Mouse (Mus musculus) heart, embryonic 15.5 days (tissue): ENCODE results near the gene Fndc5. TPM values are rescaled to one million over a fixed set of nuclear protein-coding genes. Genes with fewer than 3 reads are reported as not detected.

Experiments used
- ATAC-seq: fragments of 200-750 bp; cut with Nextera tagmentation; replicated peaks from 2 replicates; pipeline ENCODE4 v1.8.0; 2017; ENCODE audit warnings: low read depth, moderate TSS enrichment; ENCODE audit not compliant: insufficient number of reproducible peaks, insufficient read depth, low FRiP score
- H3K27ac ChIP-seq: fragments of 300-500 bp; sonication (generic); 2 replicates; pipeline ENCODE4 v1.5.1; 2015; ENCODE audit warnings: mild to moderate bottlenecking, inconsistent platforms
- H3K27me3 ChIP-seq: fragments of 300-500 bp; sonication (generic); 2 replicates; pipeline ENCODE4 v1.6.1; 2015; ENCODE audit warnings: inconsistent platforms
- H3K36me3 ChIP-seq: fragments of 300-500 bp; sonication (generic); 2 replicates; pipeline ENCODE4 v1.6.1; 2015; ENCODE audit warnings: mild to moderate bottlenecking, inconsistent platforms
- H3K4me1 ChIP-seq: fragments of 300-500 bp; sonication (generic); replicated peaks from 2 replicates; pipeline ENCODE4 v1.6.1; 2015; ENCODE audit warnings: inconsistent platforms
- H3K4me2 ChIP-seq: fragments of 300-500 bp; sonication (generic); 2 replicates; pipeline ENCODE4 v1.6.1; 2015; ENCODE audit warnings: inconsistent platforms, mild to moderate bottlenecking, moderate library complexity
- H3K4me3 ChIP-seq: fragments of 300-500 bp; sonication (generic); 2 replicates; pipeline ENCODE4 v1.5.1; 2015; ENCODE audit warnings: mild to moderate bottlenecking, inconsistent platforms
- H3K9ac ChIP-seq: fragments of 300-500 bp; sonication (generic); 2 replicates; pipeline ENCODE4 v1.6.1; 2015; ENCODE audit warnings: mild to moderate bottlenecking, inconsistent platforms
- H3K9me3 ChIP-seq: fragments of 300-500 bp; sonication (generic); replicated peaks from 2 replicates; pipeline ENCODE4 v1.6.1; 2016; ENCODE audit warnings: inconsistent platforms
- WGBS: fragments of 180-500 bp; shearing (Covaris S2); methylation state at CpG from one replicate; pipeline ENCODE4 v1.1.7; 2015; ENCODE audit warnings: mixed read lengths; 5-methylcytosine and 5-hydroxymethylcytosine counted together
- polyA plus RNA-seq: library from polyadenylated mRNA; unstranded; fragments of >200 nt; fragmentation: Nextera tagmentation; extraction: Ambion mirVana; gene quantifications from 2 replicates; pipeline ENCODE4 v1.2.1, GENCODE M21; 2015

Fndc5 gene
- polyA plus RNA-seq, 1 experiment from 2014 or later, result 12.3 TPM

DNA sequence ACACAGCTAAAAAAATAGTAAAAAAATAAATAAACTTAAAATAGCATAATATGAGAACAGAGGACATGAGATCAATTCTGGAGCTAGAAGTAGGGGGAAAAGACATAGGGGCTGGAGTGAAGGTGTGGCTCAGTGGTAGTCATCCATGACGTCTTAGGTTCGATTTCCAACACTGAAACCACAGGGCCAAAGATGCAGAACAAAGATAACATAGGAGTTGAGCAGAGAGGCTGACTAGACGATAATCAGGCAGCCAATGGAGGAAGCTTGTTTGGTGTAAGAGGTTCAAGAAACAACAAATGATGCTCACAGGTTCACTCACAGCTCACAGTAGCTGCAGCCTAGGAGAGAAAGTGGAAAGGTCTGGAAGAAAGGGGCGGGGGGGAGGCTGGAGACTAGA, 4.0 kb downstream of the Fndc5 start:
- H3K4me3 ChIP-seq, result no peak overlapping the region
- no peak for ATAC-seq
- peaks cover 21% of the 10 kb centered on the region for H3K27me3 ChIP-seq
- 87% methylated on average over 4 of the region's 4 CpGs for WGBS
- no peaks in the 10 kb centered on the region; the same call in 1 of the 2 replicates for H3K36me3 ChIP-seq
- H3K27ac ChIP-seq, result peak overlapping the region; percentile 77
- H3K4me2 ChIP-seq, result no peak overlapping the region
- no peaks in the 10 kb centered on the region for H3K9me3 ChIP-seq
- no peak overlapping the region for H3K9ac ChIP-seq
- H3K4me1 ChIP-seq, result peaks cover 70% of the 10 kb centered on the region

DNA sequence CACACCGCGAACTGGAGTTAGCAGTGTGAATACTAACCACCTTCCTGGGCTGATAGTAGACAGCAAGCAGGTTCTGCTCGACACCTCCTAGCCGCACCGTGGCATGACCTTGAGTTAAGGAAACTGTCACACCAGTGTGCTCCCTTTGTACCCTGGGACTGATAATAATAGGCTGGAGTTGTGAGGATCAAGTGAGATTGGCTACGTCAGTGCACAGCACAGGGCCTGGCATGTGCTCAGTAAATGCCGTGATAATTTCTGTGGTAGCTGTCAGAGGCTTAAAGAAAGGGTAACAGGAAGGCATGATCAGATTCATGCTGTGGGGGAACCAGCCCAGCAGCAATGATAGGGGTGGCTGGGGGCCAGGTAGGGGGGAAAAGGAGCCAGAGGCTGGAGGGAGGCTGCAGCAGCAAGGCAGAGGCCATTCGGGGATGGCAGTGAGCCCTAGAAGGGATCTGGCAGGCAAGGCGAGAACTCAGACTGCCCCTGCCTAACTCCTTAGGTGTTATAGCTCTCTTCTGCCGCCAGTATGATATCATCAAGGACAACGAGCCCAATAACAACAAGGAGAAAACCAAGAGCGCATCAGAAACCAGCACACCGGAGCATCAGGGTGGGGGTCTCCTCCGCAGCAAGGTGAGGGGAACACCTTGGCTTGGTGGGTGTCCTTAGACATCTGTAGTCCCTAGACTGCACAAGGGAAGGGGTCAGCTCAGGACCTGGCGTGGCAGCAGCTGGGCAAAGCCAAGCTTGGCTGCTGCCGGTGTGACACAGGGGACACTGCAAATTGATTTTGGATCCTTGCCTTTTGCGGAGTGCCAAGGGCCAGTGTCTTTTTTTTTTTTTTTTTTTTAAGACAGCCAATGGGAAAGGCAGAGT, 5.0 kb downstream of the Fndc5 start:
- H3K4me2 ChIP-seq, result peak overlapping the region; percentile 32
- H3K27me3 ChIP-seq, result peaks cover 17% of the 10 kb centered on the region; the same call in 1 of the 2 replicates
- peak overlapping the region; percentile 77 for H3K27ac ChIP-seq
- peaks cover 73% of the 10 kb centered on the region for H3K4me1 ChIP-seq
- ATAC-seq, result peak; percentile 68
- H3K4me3 ChIP-seq, result no peak overlapping the region
- WGBS, result 49% methylated on average over 17 of the region's 17 CpGs
- no peaks in the 10 kb centered on the region for H3K9me3 ChIP-seq
- no peaks in the 10 kb centered on the region; the same call in 1 of the 2 replicates for H3K36me3 ChIP-seq
- 0 out of 2 replicates have a peak overlapping the region, but pooled peaks have one; percentile 18 for H3K9ac ChIP-seq

GRCm38 (mm10) chr4:129142439-129143045, 5.7 kb downstream of the Fndc5 start:
- Histone ChIP-seq H3K27ac (0 out of 2 replicates have a peak overlapping the region, but pooled peaks have one; percentile 77), H3K9ac (no peak overlapping the region), H3K4me1 (peaks cover 69% of the 10 kb centered on the region), H3K4me2 (no peak overlapping the region), H3K27me3 (peaks cover 10% of the 10 kb centered on the region; the same call in 1 of the 2 replicates), H3K36me3 (no peaks in the 10 kb centered on the region; the same call in 1 of the 2 replicates), H3K9me3 (no peaks in the 10 kb centered on the region), H3K4me3 (no peak overlapping the region)
- ATAC-seq, result no peak
- WGBS, result 74% methylated on average over 11 of the region's 11 CpGs

- no peak overlapping the region for H3K4me3 ChIP-seq
- no peak overlapping the region for H3K4me2 ChIP-seq
- no peak overlapping the region for H3K9ac ChIP-seq
- H3K4me1 ChIP-seq, result peaks cover 69% of the 10 kb centered on the region
- H3K27ac ChIP-seq, result no peak overlapping the region
- no peaks in the 10 kb centered on the region; the same call in 1 of the 2 replicates for H3K36me3 ChIP-seq
- no peaks in the 10 kb centered on the region for H3K9me3 ChIP-seq
- no peak for ATAC-seq
- WGBS, result 73% methylated on average over 5 of the region's 5 CpGs
- peaks cover under 1% of the 10 kb centered on the region; the same call in 1 of the 2 replicates for H3K27me3 ChIP-seq
These were observed 6.7 kb downstream of the Fndc5 start for GRCm38 (mm10) chr4:129143509-129143908.

DNA sequence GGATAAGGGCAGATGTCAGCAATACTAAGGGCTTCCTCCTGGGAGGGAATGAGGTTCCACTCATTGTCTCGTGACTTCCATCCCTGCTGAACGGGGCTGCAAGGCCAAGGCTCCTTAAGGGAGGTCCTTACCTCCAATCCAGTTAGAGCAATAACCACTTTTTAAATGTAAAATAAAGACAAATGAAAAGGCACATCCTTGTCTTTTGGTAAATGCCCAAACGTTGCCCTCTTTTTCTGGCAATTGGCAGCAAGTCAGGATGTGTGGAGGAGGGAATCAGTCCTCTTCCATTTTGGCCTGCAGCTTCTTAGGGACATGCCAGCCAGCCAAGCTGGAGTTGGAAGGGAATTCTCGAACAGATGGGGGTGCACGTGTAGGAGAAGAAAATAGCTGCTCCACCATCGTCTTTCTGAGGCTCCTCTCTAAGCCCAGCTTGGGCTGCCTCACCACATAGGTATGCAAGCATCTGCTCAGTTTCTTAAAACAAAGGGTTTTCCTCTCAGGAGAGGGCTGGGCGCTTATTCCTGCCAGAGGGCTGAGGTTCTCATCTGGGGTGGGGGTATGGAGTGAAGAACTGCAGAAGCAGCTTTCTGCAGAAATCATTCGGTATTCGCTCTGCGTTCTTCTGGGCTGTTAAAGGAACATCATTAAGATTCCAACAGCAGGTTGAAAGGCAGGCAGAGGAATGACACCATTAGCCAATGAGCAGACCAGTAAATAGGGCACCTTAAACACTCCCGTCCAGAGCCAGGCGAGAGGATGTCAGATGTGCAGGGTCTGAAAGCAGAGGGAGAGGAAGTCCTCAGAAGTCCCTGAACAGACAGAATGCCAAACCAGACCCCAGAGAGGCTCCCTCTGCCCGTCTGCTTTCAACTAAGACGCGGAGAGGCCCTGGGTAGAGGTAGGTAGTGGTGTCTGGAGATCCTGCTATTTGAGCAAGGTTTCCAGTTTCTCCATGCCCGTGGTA, 7.9 kb downstream of the Fndc5 start:
- no peak for ATAC-seq
- 0 out of 2 replicates have a peak overlapping the region, but pooled peaks have one; percentile 3 for H3K9ac ChIP-seq
- H3K36me3 ChIP-seq, result peaks cover 6% of the 10 kb centered on the region; the same call in 1 of the 2 replicates
- H3K4me3 ChIP-seq, result no peak overlapping the region
- WGBS, result 51% methylated on average over 16 of the region's 16 CpGs
- H3K4me1 ChIP-seq, result peaks cover 69% of the 10 kb centered on the region
- H3K4me2 ChIP-seq, result no peak overlapping the region
- H3K27me3 ChIP-seq, result no peaks in the 10 kb centered on the region
- no peaks in the 10 kb centered on the region for H3K9me3 ChIP-seq
- H3K27ac ChIP-seq, result peak overlapping the region; percentile 33

DNA sequence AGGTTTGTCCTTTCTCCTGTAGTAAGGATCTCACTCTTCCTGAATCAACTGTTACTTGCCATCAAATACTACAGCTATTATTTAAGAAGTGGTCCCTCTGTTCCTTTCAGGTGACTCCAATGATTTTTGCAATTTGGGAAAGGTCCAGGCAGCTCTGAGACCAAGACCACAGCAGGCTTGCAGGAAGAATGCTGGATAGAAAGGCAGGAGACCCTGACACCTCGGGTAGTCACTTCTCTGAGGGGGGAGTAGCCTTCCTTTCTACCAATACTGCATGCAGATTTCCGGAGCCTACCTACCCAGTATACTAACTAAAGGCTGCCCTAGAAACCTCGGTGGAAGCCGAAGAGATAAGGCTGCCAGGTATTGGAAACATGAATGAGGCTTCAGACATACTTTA, 8.6 kb downstream of the Fndc5 start:
- 55% methylated on average over 4 of the region's 4 CpGs for WGBS
- Histone ChIP-seq H3K4me1 (peaks cover 66% of the 10 kb centered on the region), H3K27ac (peak overlapping the region; percentile 33; the same call in 1 of the 2 replicates)

DNA sequence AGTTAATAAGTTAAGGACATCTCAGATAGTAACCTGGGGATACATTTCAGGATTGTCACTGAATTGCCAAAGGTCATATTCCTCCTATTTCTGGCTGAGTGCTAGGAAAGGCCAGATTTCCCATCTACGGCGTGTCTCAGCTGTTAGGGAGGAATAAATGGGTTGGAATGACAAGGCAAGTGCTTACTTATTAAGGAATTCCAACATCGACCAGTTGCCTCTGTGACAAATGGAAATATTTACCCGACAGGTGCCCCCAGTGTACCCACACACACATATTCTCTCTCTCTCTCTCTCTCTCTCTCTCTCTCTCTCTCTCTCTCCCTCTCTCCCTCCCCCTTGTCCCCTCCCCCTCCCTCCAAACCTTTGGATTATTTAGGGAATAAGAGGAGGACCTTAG, 9.1 kb downstream of the Fndc5 start:
- Histone ChIP-seq H3K9ac (no peak overlapping the region), H3K4me1 (peaks cover 63% of the 10 kb centered on the region), H3K27ac (no peak overlapping the region), H3K4me2 (no peak overlapping the region), H3K4me3 (no peak overlapping the region), H3K9me3 (no peaks in the 10 kb centered on the region), H3K27me3 (no peaks in the 10 kb centered on the region), H3K36me3 (peaks cover 16% of the 10 kb centered on the region; the same call in 1 of the 2 replicates)
- WGBS, result 76% methylated on average over 4 of the region's 4 CpGs
- no peak for ATAC-seq

More for the DNA sequence above, 8.6 kb downstream of the Fndc5 start:
- no peaks in the 10 kb centered on the region for H3K27me3 ChIP-seq
- peaks cover 11% of the 10 kb centered on the region; the same call in 1 of the 2 replicates for H3K36me3 ChIP-seq
- H3K9ac ChIP-seq, result no peak overlapping the region
- no peaks in the 10 kb centered on the region for H3K9me3 ChIP-seq
- no peak overlapping the region for H3K4me2 ChIP-seq
- no peak overlapping the region for H3K4me3 ChIP-seq
- no peak for ATAC-seq

DNA sequence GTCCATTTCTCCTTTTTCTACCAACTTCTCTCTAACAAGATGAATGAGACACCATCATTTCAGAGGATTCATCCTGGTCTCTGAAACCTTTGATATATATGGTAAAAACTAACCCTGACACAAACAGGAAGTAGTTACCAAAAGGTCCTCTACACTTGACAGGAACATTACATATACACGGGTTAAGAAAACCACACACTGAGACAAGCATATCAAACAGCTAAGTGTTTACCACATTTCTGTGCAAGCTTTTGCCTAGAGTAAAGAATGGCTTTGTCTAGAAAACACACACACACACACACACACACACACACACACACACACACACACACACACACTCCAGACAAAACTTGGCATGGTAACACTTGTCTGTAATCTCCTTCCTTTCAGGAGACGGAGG, 9.6 kb downstream of the Fndc5 start:
- Histone ChIP-seq H3K36me3 (peaks cover 20% of the 10 kb centered on the region; the same call in 1 of the 2 replicates), H3K9ac (no peak overlapping the region), H3K4me3 (no peak overlapping the region), H3K27ac (0 out of 2 replicates have a peak overlapping the region, but pooled peaks have one; percentile 43), H3K27me3 (no peaks in the 10 kb centered on the region), H3K4me2 (no peak overlapping the region), H3K9me3 (no peaks in the 10 kb centered on the region), H3K4me1 (peaks cover 59% of the 10 kb centered on the region)
- no peak for ATAC-seq
- 37% methylated on average over 2 of the region's 2 CpGs for WGBS

DNA sequence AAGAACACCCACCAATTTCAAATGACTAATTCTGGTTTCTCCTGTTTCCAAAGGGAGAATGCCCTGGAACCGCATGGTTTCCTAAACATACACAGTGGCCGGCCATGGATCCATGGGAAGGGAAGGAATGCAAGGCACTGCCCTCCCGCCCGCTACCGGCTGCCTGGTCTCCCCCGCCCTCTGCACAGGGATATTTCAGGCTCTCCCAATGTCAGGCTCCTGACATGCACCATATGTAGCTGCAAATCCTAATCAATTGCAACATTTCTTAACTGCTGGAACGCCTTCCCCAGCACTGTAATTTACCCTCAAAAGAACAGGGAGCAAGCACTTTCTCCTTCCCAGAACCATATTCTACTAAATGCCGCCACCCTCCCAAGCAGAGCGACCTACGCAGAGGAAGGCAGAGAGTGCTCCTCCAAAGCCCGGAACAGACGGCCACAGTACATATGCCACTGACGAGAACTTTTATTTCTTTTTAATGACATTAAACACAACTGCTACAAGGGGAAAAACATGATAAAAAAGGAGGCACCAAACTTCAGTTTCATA, 10.8 kb downstream of the Fndc5 start:
- 0 out of 2 replicates have a peak, but pooled peaks have one; percentile 39 for ATAC-seq
- Histone ChIP-seq H3K36me3 (peaks cover 32% of the 10 kb centered on the region; the same call in 1 of the 2 replicates), H3K9ac (no peak overlapping the region), H3K27ac (0 out of 2 replicates have a peak overlapping the region, but pooled peaks have one; percentile 6), H3K27me3 (no peaks in the 10 kb centered on the region), H3K4me2 (no peak overlapping the region), H3K4me3 (no peak overlapping the region), H3K4me1 (peaks cover 47% of the 10 kb centered on the region), H3K9me3 (no peaks in the 10 kb centered on the region)
- WGBS, result 55% methylated on average over 13 of the region's 13 CpGs

- ATAC-seq, result no peak
These were observed 12.5 kb downstream of the Fndc5 start for GRCm38 (mm10) chr4:129149321-129149720.

More at GRCm38 (mm10) chr4:129149321-129149720, 12.5 kb downstream of the Fndc5 start:
- no peak overlapping the region for H3K9ac ChIP-seq
- no peak overlapping the region for H3K27ac ChIP-seq
- 78% methylated on average over 1 of the region's 1 CpGs for WGBS
- no peaks in the 10 kb centered on the region for H3K9me3 ChIP-seq
- no peak overlapping the region for H3K4me3 ChIP-seq
- peaks cover 34% of the 10 kb centered on the region for H3K4me1 ChIP-seq
- H3K27me3 ChIP-seq, result no peaks in the 10 kb centered on the region
- H3K36me3 ChIP-seq, result peaks cover 47% of the 10 kb centered on the region
- no peak overlapping the region for H3K4me2 ChIP-seq
